24 mouse cellular contexts compared by ENCODE assay signal in genomic region chr9:45376883-45377282, GRCm38 (mm10). TPM values are rescaled to one million over a fixed set of nuclear protein-coding genes. Genes with fewer than 3 reads are reported as not detected.
DNase-seq lines count a peak whose midpoint lies in the region; ATAC-seq and TF ChIP-seq lines count a peak whose summit lies in the region.
"Had no signal": no experiment of that assay in that cellular context is flagged by ENCODE, and none has a peak within 500 bp of the region (broad histone marks: within the 10 kb centered on the region; RNA-seq: fewer than 3 reads in every experiment).

No protein-coding gene starts in this region.

- WGBS in heart, embryonic 11.5 days (ENCODE audit: insufficient replicate concordance), result 74% methylated on average over 2 of the region's 2 CpGs

- peak; percentile 46 to 50 for DNase-seq in lung, adult 18-20 months
- DNase-seq in lung, postnatal 10 days, result no peak
- peak; percentile 32 for DNase-seq in brain, embryonic 14.5 days (ENCODE audit: low read depth)
- DNase-seq in cerebellum, adult 8-10 months, result peak; percentile 55
- peak; percentile 67 to 73 for DNase-seq in cerebellum, postnatal 36 days
- no peak for DNase-seq in thymus, postnatal 36 days
- DNase-seq: adrenal gland, postnatal 36 days; B cell, adult 2 months; forebrain, postnatal 0 days; gastrocnemius, postnatal 25 days; heart, adult 18-20 months; kidney, adult 2 months; kidney, postnatal 14 days; thymus, postnatal 25 days had no signal

- H3K36me3 ChIP-seq in heart, embryonic 11.5 days (ENCODE audit: control insufficient read depth, insufficient read depth, low read length), result no peaks in the 10 kb centered on the region
- H3K36me3 ChIP-seq: G1E had no signal

- H3K4me1 ChIP-seq in heart, embryonic 11.5 days (ENCODE audit: control insufficient read depth, insufficient read depth, low read length), result 0 out of 2 replicates have a peak, but pooled peaks cover 2% of the 10 kb centered on the region

- no peak overlapping the region for H3K4me3 ChIP-seq in heart, embryonic 11.5 days (ENCODE audit: low read depth, low read length)
- H3K4me3 ChIP-seq: embryonic facial prominence, embryonic 12.5 days; hindbrain, embryonic 13.5 days; limb, embryonic 13.5 days; midbrain, embryonic 10.5 days had no signal

- TF ChIP-seq POLR2A in brain, embryonic 14.5 days (IDR thresholded peaks at IDR 0.05; ENCODE audit: borderline replicate concordance, extremely low read depth, insufficient read depth, insufficient read length, poor library complexity, severe bottlenecking), result no peak

- no peaks in the 10 kb centered on the region for H3K27me3 ChIP-seq in heart, embryonic 11.5 days (ENCODE audit: control insufficient read depth, insufficient read depth, low read length)
- H3K27me3 ChIP-seq: embryonic facial prominence, embryonic 12.5 days; hindbrain, embryonic 13.5 days; limb, embryonic 13.5 days had no signal

- H3K9ac ChIP-seq in heart, embryonic 11.5 days (ENCODE audit: low read depth, low read length), result no peak overlapping the region
- H3K9ac ChIP-seq: embryonic facial prominence, embryonic 12.5 days; forebrain, postnatal 0 days; hindbrain, embryonic 13.5 days; limb, embryonic 13.5 days; liver, embryonic 14.5 days had no signal

- TF ChIP-seq CTCF in brain, embryonic 14.5 days (IDR thresholded peaks at IDR 0.05; ENCODE audit: borderline replicate concordance, extremely low read depth, insufficient read depth, insufficient read length), result no peak

- ATAC-seq in heart, embryonic 11.5 days (replicated peaks; ENCODE audit: insufficient number of reproducible peaks, low FRiP score, low TSS enrichment), result no peak
- ATAC-seq: forebrain, postnatal 0 days; inflammation-experienced regulatory T-cells, adult 6 months; Patski had no signal

- no peaks in the 10 kb centered on the region for H3K9me3 ChIP-seq in heart, embryonic 11.5 days (replicated peaks; ENCODE audit: control insufficient read depth, low read length)
- H3K9me3 ChIP-seq: embryonic facial prominence, embryonic 12.5 days; G1E; hindbrain, embryonic 13.5 days; limb, embryonic 13.5 days; midbrain, embryonic 10.5 days had no signal

- H3K4me2 ChIP-seq in heart, embryonic 11.5 days, result no peak overlapping the region
- H3K4me2 ChIP-seq: embryonic facial prominence, embryonic 12.5 days; hindbrain, embryonic 13.5 days; limb, embryonic 13.5 days had no signal

- no peak overlapping the region for H3K27ac ChIP-seq in heart, embryonic 11.5 days (ENCODE audit: low read depth, low read length)
- H3K27ac ChIP-seq: embryonic facial prominence, embryonic 12.5 days; hindbrain, embryonic 13.5 days; limb, embryonic 13.5 days; liver, embryonic 14.5 days; midbrain, embryonic 10.5 days had no signal

RNA-seq across cellular contexts. Expression of gene Fxyd6, which starts 6.9 kb away (rescaled TPM):
- 374 and 382 TPM in 2 replicates for polyA plus RNA-seq in brain, embryonic 14.5 days (2012; rRNA removed)
- polyA plus RNA-seq in heart, embryonic 11.5 days (2014; fragmentation: Nextera tagmentation; extraction: Ambion mirVana), result 26.7 and 27.7 TPM in 2 replicates
- polyA plus RNA-seq: G1E had no signal

RNA-seq across cellular contexts. Expression of gene Fxyd2, which starts 22.6 kb away (rescaled TPM):
- 7.7 and 8.4 TPM in 2 replicates for polyA plus RNA-seq in brain, embryonic 14.5 days (2012; rRNA removed)
- polyA plus RNA-seq in heart, embryonic 11.5 days (2014; fragmentation: Nextera tagmentation; extraction: Ambion mirVana), result 1.0 and 1.6 TPM in 2 replicates
- polyA plus RNA-seq: G1E had no signal

RNA-seq across cellular contexts. Expression of gene Dscaml1, which starts 49.5 kb away (rescaled TPM):
- 34.3 and 36.8 TPM in 2 replicates for polyA plus RNA-seq in brain, embryonic 14.5 days (2012; rRNA removed)
- polyA plus RNA-seq in heart, embryonic 11.5 days (2014; fragmentation: Nextera tagmentation; extraction: Ambion mirVana), result 0.23 TPM in 1 of 2 replicates, not detected in the other
- polyA plus RNA-seq: G1E; inflammation-experienced regulatory T-cells, adult 6 months; liver, embryonic 14.5 days had no signal

RNA-seq across cellular contexts. Expression of gene Tmprss13, which starts 58.0 kb away (rescaled TPM):
- polyA plus RNA-seq in brain, embryonic 14.5 days (2012; rRNA removed), result 0.08 and 0.10 TPM in 2 replicates
- polyA plus RNA-seq in heart, embryonic 11.5 days (2014; fragmentation: Nextera tagmentation; extraction: Ambion mirVana), result 0.15 and 0.31 TPM in 2 replicates
- polyA plus RNA-seq: G1E; hindbrain, embryonic 13.5 days; liver, embryonic 14.5 days; midbrain, postnatal 0 days; Patski had no signal

Comparison
In these comparisons a context has a peak if more than half of its experiments do, and no peak if none do; other contexts are left out.
1. DNase-seq: peak in lung, adult 18-20 months (2 of 2), brain, embryonic 14.5 days (single experiment), cerebellum, adult 8-10 months (single experiment) and cerebellum, postnatal 36 days (2 of 2); none in lung, postnatal 10 days (single experiment) and thymus, postnatal 36 days (0 of 2).
2. RNA of gene Fxyd6, which starts 6.9 kb away (polyA plus RNA-seq): 374 to 382 TPM in brain, embryonic 14.5 days; 26.7 to 27.7 TPM in heart, embryonic 11.5 days; every median in the first group is over 10 times any median in the second.
3. RNA of gene Dscaml1, which starts 49.5 kb away (polyA plus RNA-seq): 34.3 to 36.8 TPM in brain, embryonic 14.5 days; 0.23 TPM in heart, embryonic 11.5 days; every median in the first group is over 10 times any median in the second.